Mouse (Mus musculus) stomach, embryonic 15.5 days (tissue): Measurements from ENCODE around the gene Gm42517. TPM values are rescaled to one million over a fixed set of nuclear protein-coding genes. Genes with fewer than 3 reads are reported as not detected.

Experiments used
- ATAC-seq: fragments of 200-750 bp; cut with Nextera tagmentation; 2 replicates; pipeline ENCODE4 v1.8.0; 2017; ENCODE audit warnings: low read depth, moderate number of reproducible peaks, moderate TSS enrichment; ENCODE audit not compliant: insufficient read depth, low FRiP score
- H3K27ac ChIP-seq: fragments of 300-500 bp; sonication (generic); 2 replicates; pipeline ENCODE4 v1.5.1; 2015; ENCODE audit warnings: mild to moderate bottlenecking, inconsistent platforms
- H3K27me3 ChIP-seq: fragments of 300-500 bp; sonication (generic); replicated peaks from 2 replicates; pipeline ENCODE4 v1.6.1; 2015; ENCODE audit warnings: inconsistent platforms
- H3K36me3 ChIP-seq: fragments of 300-500 bp; sonication (generic); 2 replicates; pipeline ENCODE4 v1.6.1; 2015; ENCODE audit warnings: inconsistent platforms
- H3K4me1 ChIP-seq: fragments of 300-500 bp; sonication (generic); 2 replicates; pipeline ENCODE4 v1.6.1; 2015; ENCODE audit warnings: inconsistent platforms
- H3K4me2 ChIP-seq: fragments of 300-500 bp; sonication (generic); 2 replicates; pipeline ENCODE4 v1.6.1; 2015; ENCODE audit warnings: mild to moderate bottlenecking, inconsistent platforms
- H3K4me3 ChIP-seq: fragments of 300-500 bp; sonication (generic); replicated peaks from 2 replicates; pipeline ENCODE4 v1.5.1; 2015; ENCODE audit warnings: inconsistent platforms
- H3K9ac ChIP-seq: fragments of 300-500 bp; sonication (generic); 2 replicates; pipeline ENCODE4 v1.6.1; 2015; ENCODE audit warnings: inconsistent platforms
- H3K9me3 ChIP-seq: fragments of 300-500 bp; sonication (generic); 2 replicates; pipeline ENCODE4 v1.6.1; 2016; ENCODE audit warnings: inconsistent platforms
- WGBS: fragments of 180-500 bp; shearing (Covaris S2); methylation state at CpG from one replicate; pipeline ENCODE4 v1.1.7; 2015; 5-methylcytosine and 5-hydroxymethylcytosine counted together
- polyA plus RNA-seq: library from polyadenylated mRNA; unstranded; fragments of >200 nt; fragmentation: Nextera tagmentation; extraction: Ambion mirVana; gene quantifications from 2 replicates; pipeline ENCODE4 v1.2.1, GENCODE M21; 2015

The Gm42517 gene
- polyA plus RNA-seq: 0.06 and 0.09 TPM in 2 replicates

DNA sequence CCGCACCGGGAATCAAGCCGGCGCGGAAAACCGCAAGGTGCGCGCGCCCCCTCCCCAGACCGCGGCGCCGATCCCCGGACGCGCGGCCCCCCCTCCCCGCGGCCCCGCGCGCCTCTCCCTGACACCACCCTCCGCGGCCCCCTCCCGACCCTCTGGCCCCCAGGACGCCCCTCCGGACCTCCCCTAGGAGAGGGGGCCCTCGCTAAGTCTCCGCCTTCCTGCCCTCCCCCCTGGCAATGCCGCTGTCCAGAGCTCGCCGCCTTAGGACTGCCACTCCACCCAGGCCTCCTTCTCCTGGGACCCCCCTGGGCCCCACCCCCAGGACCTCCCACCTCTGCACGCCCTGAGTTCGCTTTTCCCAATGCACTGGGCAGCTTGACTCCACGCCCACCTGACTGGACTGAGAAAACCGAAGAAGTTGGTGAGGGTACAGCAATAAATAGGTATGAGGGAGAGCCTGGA is at the start of gene Gm42517:
Gene Gm42517 (minus strand): TSS at position 52 of the 462 bp plus-strand sequence.
- ATAC-seq: no peak
- H3K4me2 ChIP-seq: peak within 1 kb of the TSS; percentile 90
- peaks cover 31% of the 10 kb centered on the region for H3K4me1 ChIP-seq
- no peaks in the 10 kb centered on the region for H3K9me3 ChIP-seq
- peak within 1 kb of the TSS; percentile 48 for H3K4me3 ChIP-seq
- no peak within 1 kb of the TSS for H3K27ac ChIP-seq
- no peaks in the 10 kb centered on the region for H3K36me3 ChIP-seq
- 0 out of 2 replicates have a peak within 1 kb of the TSS, but pooled peaks have one; percentile 20 for H3K9ac ChIP-seq
- WGBS: 1% methylated on average over 29 of the region's 36 CpGs
- peaks cover 86% of the 10 kb centered on the region for H3K27me3 ChIP-seq

DNA sequence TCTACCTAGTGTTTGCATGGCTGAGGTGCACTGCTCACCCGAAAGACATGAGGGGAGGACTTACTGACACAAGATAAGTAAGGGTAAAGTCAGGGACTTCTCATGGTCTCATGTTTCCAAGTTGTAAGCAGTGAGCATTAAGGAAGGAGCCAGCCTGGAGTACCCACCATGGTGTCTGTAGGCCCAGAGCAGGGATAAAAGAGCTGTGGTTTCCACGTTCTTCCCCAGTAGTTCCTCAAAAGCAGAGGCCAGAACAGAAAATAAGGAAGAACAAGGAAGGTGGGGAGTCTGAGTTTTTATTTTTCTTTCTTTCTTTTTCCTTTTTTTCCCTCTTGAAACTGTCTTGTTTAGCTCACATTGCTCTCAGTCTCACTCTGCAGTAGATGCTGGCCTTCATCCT is 47.0 kb upstream of the Gm42517 start:
- Histone ChIP-seq H3K36me3 (no peaks in the 10 kb centered on the region), H3K4me3 (no peak overlapping the region), H3K9me3 (no peaks in the 10 kb centered on the region), H3K27ac (no peak overlapping the region), H3K9ac (no peak overlapping the region), H3K4me1 (no peaks in the 10 kb centered on the region), H3K4me2 (no peak overlapping the region), H3K27me3 (no peaks in the 10 kb centered on the region)
- WGBS: 69% methylated on average over 2 of the region's 2 CpGs
- ATAC-seq: no peak

DNA sequence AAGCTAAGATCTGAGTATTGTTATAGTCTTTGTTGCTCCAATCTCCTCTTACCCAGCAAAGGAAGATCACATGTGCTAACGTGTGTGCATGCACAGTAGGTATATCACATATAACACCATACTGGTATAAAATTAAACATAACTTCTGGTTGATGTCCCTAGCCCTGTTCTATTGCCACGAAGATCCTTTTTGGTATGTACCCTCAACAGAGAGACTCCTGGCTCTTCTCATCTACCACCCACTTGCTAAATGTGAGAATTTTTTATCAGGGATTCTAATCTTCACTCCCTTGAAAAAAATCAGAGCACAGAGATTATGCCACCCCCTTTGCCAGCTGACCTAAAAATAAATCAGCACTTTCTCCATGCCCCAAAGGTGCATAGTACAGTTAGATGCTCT is 39.3 kb upstream of the Gm42517 start:
- WGBS: 72% methylated on average over 2 of the region's 2 CpGs
- ATAC-seq: no peak
- Histone ChIP-seq H3K9me3 (no peaks in the 10 kb centered on the region), H3K9ac (no peak overlapping the region), H3K27ac (no peak overlapping the region), H3K27me3 (no peaks in the 10 kb centered on the region), H3K4me2 (no peak overlapping the region), H3K36me3 (no peaks in the 10 kb centered on the region), H3K4me3 (no peak overlapping the region), H3K4me1 (no peaks in the 10 kb centered on the region)

DNA sequence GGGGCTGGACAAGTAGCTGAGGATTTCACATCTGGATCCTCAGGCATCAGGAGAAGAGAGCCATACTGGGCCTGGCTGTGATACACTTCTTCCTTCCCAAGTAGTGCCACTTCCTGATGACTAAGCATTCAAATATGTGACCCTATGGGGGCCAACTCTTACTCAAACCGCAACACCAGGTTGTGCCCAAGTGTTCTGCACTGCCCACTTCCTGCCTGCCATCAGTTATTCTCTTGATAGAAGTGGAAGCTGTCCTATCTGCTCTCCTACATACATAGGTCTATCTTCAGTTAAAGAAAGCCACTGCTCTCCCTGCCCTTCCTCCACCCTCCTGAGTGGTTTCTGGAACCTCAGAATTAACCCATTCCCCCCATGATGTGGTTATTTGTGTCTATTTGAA is 37.7 kb upstream of the Gm42517 start:
- no peak overlapping the region for H3K4me3 ChIP-seq
- H3K4me2 ChIP-seq: no peak overlapping the region
- ATAC-seq: no peak
- H3K9ac ChIP-seq: no peak overlapping the region
- no peak overlapping the region for H3K27ac ChIP-seq
- no peaks in the 10 kb centered on the region for H3K27me3 ChIP-seq
- no peaks in the 10 kb centered on the region for H3K36me3 ChIP-seq
- 64% methylated on average over 1 of the region's 1 CpGs for WGBS
- H3K4me1 ChIP-seq: no peaks in the 10 kb centered on the region
- H3K9me3 ChIP-seq: no peaks in the 10 kb centered on the region

DNA sequence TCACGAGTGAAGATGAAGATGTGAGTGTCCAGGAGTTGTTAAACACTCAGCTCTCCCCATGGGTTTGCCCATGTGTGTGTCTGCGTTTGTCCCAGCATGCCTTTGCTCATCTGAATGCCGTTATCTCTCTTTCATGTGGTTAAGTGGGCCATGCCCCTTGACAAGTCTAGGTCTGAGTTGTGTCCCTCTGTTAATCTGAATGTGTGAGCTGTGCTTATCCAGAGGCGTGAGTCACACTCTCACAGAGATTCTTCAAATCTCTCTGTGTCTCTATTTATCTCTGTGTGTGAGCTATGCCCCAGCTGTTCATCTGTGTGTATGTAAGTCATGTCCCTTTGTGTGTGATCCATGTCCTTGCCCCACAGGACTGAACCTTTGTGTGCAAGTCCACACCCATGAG is 35.7 kb upstream of the Gm42517 start:
- no peak overlapping the region for H3K27ac ChIP-seq
- H3K9ac ChIP-seq: no peak overlapping the region
- H3K4me3 ChIP-seq: no peak overlapping the region
- no peaks in the 10 kb centered on the region for H3K4me1 ChIP-seq
- no peaks in the 10 kb centered on the region for H3K9me3 ChIP-seq
- H3K27me3 ChIP-seq: no peaks in the 10 kb centered on the region
- H3K4me2 ChIP-seq: no peak overlapping the region
- ATAC-seq: no peak
- WGBS: 69% methylated on average over 4 of the region's 4 CpGs
- no peaks in the 10 kb centered on the region for H3K36me3 ChIP-seq

DNA sequence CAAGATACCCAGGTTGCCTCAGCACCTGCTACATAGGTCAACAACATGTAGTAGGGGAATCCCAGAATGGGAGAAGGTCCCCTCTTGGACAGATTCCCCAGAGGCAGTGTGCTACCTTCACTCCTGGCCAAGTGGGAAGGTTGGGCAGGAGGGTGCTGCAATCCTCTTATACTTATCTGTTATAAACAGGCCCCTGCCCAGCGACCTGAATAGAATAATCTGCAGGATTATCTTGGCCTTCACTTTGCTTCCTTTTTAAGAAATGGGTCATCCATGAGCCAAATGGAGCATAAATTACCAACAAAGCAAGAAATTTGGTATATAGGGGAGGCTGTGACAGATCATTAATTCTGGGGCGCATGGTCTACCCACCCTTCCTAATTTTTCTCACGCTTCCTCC is 22.0 kb upstream of the Gm42517 start:
- no peaks in the 10 kb centered on the region for H3K27me3 ChIP-seq

DNA sequence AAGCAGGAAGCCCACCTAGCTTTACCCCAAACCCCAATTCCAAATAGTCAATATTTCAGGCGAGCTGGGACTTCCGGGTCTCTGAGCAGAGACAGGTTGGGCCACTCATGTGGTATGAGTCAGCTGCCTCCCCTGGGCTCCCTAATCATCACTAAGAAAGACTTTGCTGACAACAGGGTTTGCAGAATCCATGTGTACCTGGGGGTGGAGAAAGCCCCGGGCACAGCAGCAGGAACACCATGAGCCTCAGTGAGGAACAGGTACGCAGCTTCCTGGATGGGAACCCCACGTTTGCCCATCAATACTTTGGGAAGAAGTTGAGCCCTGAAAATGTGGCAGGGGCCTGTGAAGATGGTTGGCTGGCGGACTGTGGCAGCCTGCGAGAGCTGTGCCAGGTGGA is 20.5 kb upstream of the Gm42517 start, which contains the start of gene Pde6b:
Gene Pde6b (plus strand): TSS at position 191 of the 400 bp plus-strand sequence.
- 70% methylated on average over 7 of the region's 7 CpGs for WGBS

More for the DNA sequence above, 22.0 kb upstream of the Gm42517 start:
- Histone ChIP-seq H3K36me3 (no peaks in the 10 kb centered on the region), H3K4me3 (no peak overlapping the region), H3K9ac (no peak overlapping the region), H3K4me1 (no peaks in the 10 kb centered on the region), H3K27ac (no peak overlapping the region), H3K4me2 (no peak overlapping the region), H3K9me3 (no peaks in the 10 kb centered on the region)
- no peak for ATAC-seq
- 81% methylated on average over 3 of the region's 3 CpGs for WGBS

DNA sequence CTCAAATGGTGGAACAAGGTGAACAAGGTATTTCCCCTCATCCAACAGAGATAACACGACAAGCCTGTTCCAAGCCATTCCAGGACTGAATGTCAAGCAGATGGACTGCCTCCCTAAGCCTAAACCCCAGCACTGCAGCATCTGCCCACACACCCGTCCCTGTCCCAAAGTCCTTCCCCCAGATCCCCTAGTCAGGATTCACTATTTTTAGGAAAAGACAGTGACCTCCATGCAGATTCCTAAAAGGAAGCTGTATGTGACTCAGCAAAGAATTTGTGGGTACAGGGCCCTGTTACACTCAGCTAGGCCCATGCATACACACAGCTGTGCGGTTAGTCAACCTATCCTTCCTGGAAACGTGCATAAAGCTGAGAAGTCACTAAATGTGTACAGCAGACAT is 18.7 kb upstream of the Gm42517 start:
- no peak overlapping the region for H3K9ac ChIP-seq
- no peaks in the 10 kb centered on the region for H3K4me1 ChIP-seq
- WGBS: 65% methylated on average over 4 of the region's 4 CpGs
- no peaks in the 10 kb centered on the region for H3K36me3 ChIP-seq
- no peak overlapping the region for H3K4me2 ChIP-seq
- H3K27me3 ChIP-seq: no peaks in the 10 kb centered on the region
- H3K27ac ChIP-seq: no peak overlapping the region
- no peak overlapping the region for H3K4me3 ChIP-seq
- H3K9me3 ChIP-seq: no peaks in the 10 kb centered on the region
- ATAC-seq: no peak

More for the DNA sequence above, 20.5 kb upstream of the Gm42517 start, which contains the start of gene Pde6b:
- H3K9me3 ChIP-seq: no peaks in the 10 kb centered on the region
- no peak for ATAC-seq
- H3K9ac ChIP-seq: no peak within 1 kb of the TSS
- H3K27me3 ChIP-seq: no peaks in the 10 kb centered on the region
- H3K4me2 ChIP-seq: no peak within 1 kb of the TSS
- H3K36me3 ChIP-seq: no peaks in the 10 kb centered on the region
- no peak within 1 kb of the TSS for H3K4me3 ChIP-seq
- no peak within 1 kb of the TSS for H3K27ac ChIP-seq
- no peaks in the 10 kb centered on the region for H3K4me1 ChIP-seq

DNA sequence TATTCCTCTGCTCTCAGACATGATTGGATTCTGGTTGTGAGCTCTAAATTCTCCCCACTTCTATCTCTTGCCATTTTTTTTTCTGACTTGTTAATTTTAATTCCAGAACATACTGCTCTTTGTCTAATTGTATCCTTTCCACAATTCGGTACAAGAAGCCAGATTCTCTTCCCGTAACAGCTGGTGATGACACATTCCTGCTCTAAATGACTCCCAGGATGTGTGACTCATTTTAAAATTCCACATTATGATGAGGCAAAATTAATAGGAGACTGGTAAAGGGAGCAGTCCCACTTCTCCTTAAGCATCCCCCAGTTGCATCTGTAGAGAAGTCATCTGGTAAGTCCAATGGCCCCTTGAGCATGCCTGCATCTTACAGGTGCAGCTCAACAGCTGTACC is 17.9 kb upstream of the Gm42517 start:
- no peak overlapping the region for H3K4me3 ChIP-seq
- 80% methylated on average over 2 of the region's 2 CpGs for WGBS
- H3K27me3 ChIP-seq: no peaks in the 10 kb centered on the region
- no peak overlapping the region for H3K4me2 ChIP-seq
- no peaks in the 10 kb centered on the region for H3K4me1 ChIP-seq
- no peak overlapping the region for H3K27ac ChIP-seq
- no peak for ATAC-seq
- H3K36me3 ChIP-seq: no peaks in the 10 kb centered on the region
- H3K9ac ChIP-seq: no peak overlapping the region
- H3K9me3 ChIP-seq: no peaks in the 10 kb centered on the region

DNA sequence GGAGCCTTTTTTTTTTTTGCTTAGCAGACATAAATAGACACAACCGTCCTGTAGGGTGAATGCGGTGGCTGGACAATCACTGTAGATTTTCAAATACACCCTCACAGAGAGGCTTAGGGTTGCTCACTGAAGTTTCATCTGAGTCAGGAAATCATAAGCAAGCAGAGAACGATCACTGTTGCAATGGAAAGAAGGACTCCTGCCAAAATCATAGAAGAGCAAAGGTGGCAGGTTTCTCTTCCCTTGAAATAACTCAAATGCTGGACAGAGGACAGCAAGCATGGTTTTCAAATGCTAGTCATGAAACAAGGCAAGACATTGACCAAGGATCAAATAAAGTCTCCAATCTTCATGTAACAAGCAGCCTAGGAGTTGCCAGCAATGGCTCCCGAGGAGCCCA is 10.6 kb upstream of the Gm42517 start:
- Histone ChIP-seq H3K27me3 (0 out of 2 replicates have a peak, but pooled peaks cover 5% of the 10 kb centered on the region), H3K4me1 (no peaks in the 10 kb centered on the region), H3K36me3 (no peaks in the 10 kb centered on the region), H3K9me3 (no peaks in the 10 kb centered on the region), H3K27ac (no peak overlapping the region), H3K4me3 (no peak overlapping the region), H3K4me2 (no peak overlapping the region), H3K9ac (no peak overlapping the region)
- ATAC-seq: no peak
- 77% methylated on average over 4 of the region's 4 CpGs for WGBS

DNA sequence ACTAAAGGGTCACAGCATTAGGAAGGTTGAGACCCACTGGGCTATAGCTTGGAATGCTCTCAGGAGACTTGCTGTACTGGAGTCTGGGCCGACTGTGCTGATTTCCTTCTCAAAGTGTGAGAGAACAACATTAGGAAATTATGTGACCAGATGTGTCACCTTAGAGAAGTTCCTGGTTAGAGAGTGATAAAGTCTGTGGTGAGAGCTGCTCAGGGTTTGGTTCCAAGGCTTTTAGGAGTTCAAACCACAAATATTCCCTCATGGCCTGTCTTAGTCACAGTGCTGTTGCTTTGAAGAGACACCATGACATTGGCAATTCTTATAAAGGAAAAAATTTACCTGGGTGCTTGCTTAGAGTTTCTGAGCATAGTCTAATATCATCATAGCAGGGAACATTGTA is 8.3 kb upstream of the Gm42517 start:
- Histone ChIP-seq H3K4me1 (no peaks in the 10 kb centered on the region), H3K4me3 (no peak overlapping the region), H3K4me2 (no peak overlapping the region), H3K27ac (no peak overlapping the region), H3K9me3 (no peaks in the 10 kb centered on the region), H3K27me3 (peaks cover 14% of the 10 kb centered on the region; the same call in 1 of the 2 replicates), H3K36me3 (no peaks in the 10 kb centered on the region), H3K9ac (no peak overlapping the region)
- no peak for ATAC-seq
- 55% methylated on average over 1 of the region's 1 CpGs for WGBS

DNA sequence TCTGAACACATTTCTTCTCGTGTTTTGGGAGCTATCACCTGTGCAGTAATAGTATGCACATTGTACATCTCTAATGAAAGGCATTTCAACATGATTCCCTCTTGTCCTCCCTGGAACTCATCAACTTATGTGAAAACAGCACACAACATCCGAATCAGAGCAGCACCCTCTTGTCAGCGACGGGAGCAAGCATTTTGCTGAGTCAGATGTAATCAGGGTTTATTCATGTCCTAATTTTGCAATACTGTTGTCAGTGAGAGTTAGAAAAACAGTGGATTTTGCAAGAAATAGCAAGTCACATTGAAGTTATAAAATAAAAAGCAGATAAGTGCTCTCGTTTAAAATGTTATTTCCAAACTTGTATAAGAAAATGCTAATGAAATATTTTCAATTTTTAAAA is 6.4 kb upstream of the Gm42517 start:
- Histone ChIP-seq H3K9me3 (no peaks in the 10 kb centered on the region), H3K27ac (no peak overlapping the region), H3K27me3 (peaks cover 31% of the 10 kb centered on the region), H3K36me3 (no peaks in the 10 kb centered on the region), H3K9ac (no peak overlapping the region), H3K4me3 (no peak overlapping the region), H3K4me2 (no peak overlapping the region), H3K4me1 (peaks cover 4% of the 10 kb centered on the region)
- no peak for ATAC-seq
- 71% methylated on average over 5 of the region's 5 CpGs for WGBS

DNA sequence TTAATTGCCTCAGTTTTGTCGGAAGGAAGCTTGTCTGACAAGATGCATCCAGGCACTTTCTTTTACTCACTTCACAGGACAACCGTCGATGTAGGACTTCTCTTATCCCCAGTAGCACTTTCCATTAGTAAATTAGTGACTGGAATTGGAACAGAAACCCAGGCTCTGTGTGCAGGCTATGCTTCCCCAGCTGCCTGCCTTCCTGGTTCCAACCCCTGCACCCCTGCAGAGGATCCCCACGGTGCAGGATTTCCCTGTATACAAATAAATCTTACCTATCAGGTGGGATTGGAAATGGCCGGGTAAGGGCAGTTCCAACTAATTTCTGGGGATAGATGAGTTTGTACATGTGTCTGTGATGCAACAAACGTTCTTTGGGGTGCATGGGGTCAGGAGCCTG is 2.2 kb upstream of the Gm42517 start:
- WGBS: 4% methylated on average over 6 of the region's 6 CpGs
- Histone ChIP-seq H3K27me3 (peaks cover 69% of the 10 kb centered on the region), H3K4me3 (no peak overlapping the region), H3K4me2 (no peak overlapping the region), H3K4me1 (peaks cover 31% of the 10 kb centered on the region), H3K36me3 (no peaks in the 10 kb centered on the region), H3K9me3 (no peaks in the 10 kb centered on the region), H3K27ac (no peak overlapping the region), H3K9ac (no peak overlapping the region)
- no peak for ATAC-seq
